22 mouse cellular contexts compared by ENCODE assay signal in genomic region chr1:161980046-161980445, GRCm38 (mm10). TPM values are rescaled to one million over a fixed set of nuclear protein-coding genes. Genes with fewer than 3 reads are reported as not detected.
"Had no signal": no experiment of that assay in that cellular context is flagged by ENCODE, and none has a peak within 500 bp of the region (broad histone marks: within the 10 kb centered on the region; RNA-seq: fewer than 3 reads in every experiment).

No protein-coding gene starts in this region.

- H3K27me3 ChIP-seq: liver, embryonic 12.5 days had no signal

- H3K27ac ChIP-seq: left cerebral cortex, adult 2 months; liver, embryonic 12.5 days; midbrain, embryonic 10.5 days; stomach, postnatal 0 days had no signal

- H3K9ac ChIP-seq: liver, embryonic 12.5 days; lung, embryonic 14.5 days had no signal

- H3K4me2 ChIP-seq: liver, embryonic 12.5 days; lung, embryonic 14.5 days had no signal

- ATAC-seq: liver, embryonic 12.5 days; midbrain, embryonic 16.5 days had no signal

- H3K9me3 ChIP-seq: liver, embryonic 12.5 days; midbrain, embryonic 10.5 days had no signal

- DNase-seq: kidney, adult 18-20 months; kidney, postnatal 14 days; lung, embryonic 14.5 days; lung, postnatal 10 days; lung, postnatal 4 days; right cerebral cortex, adult 18-20 months; right cerebral cortex, postnatal 25 days had no signal

- H3K36me3 ChIP-seq: liver, embryonic 12.5 days; midbrain, embryonic 10.5 days had no signal

- H3K4me3 ChIP-seq: left cerebral cortex, adult 2 months; liver, embryonic 12.5 days; midbrain, embryonic 10.5 days had no signal

RNA-seq across cellular contexts. Expression of gene 4930558K02Rik, which starts 0.6 kb away (rescaled TPM):
- total RNA-seq: layer of hippocampus, adult 8-10 months; layer of hippocampus, postnatal 14 days; left cerebral cortex, adult 2 months; left cerebral cortex, postnatal 14 days; megakaryocyte, adult 5-6 weeks had no signal
- polyA plus RNA-seq: intestine, embryonic 14.5 days; kidney, embryonic 14.5 days; large intestine, adult 2 months; limb, embryonic 11.5 days; liver, embryonic 12.5 days; liver, embryonic 16.5 days; lung, embryonic 14.5 days; midbrain, embryonic 10.5 days; small intestine, adult 2 months; stomach, postnatal 0 days had no signal
